Mouse (Mus musculus) cerebellum, adult 9-10 months (tissue): ENCODE measurements around the gene Slc25a45.

ENCODE experiments used
- DNase-seq: peaks from one replicate; pipeline ENCODE4 v3.0.0; 2022

Gene Slc25a45

GRCm38 (mm10) chr19:5877618-5878361, at the start of gene Slc25a45:
Gene Slc25a45 (plus strand): TSS chr19:5877808.
- peak; percentile 80 for DNase-seq

GRCm38 (mm10) chr19:5828155-5828554, 49.5 kb upstream of the Slc25a45 start:
- no peak for DNase-seq

- no peak for DNase-seq
Measured at GRCm38 (mm10) chr19:5828905-5829304, 48.7 kb upstream of the Slc25a45 start.

GRCm38 (mm10) chr19:5829958-5830615, 47.5 kb upstream of the Slc25a45 start:
- DNase-seq: no peak

- DNase-seq: no peak
Measured at GRCm38 (mm10) chr19:5830776-5831175, 46.8 kb upstream of the Slc25a45 start.

- DNase-seq: no peak
Measured at GRCm38 (mm10) chr19:5831224-5831957, 46.2 kb upstream of the Slc25a45 start.

- DNase-seq: no peak
Measured at GRCm38 (mm10) chr19:5831958-5832320, 45.7 kb upstream of the Slc25a45 start.

- DNase-seq: no peak
Measured at GRCm38 (mm10) chr19:5832326-5832725, 45.3 kb upstream of the Slc25a45 start.

- no peak for DNase-seq
Measured at GRCm38 (mm10) chr19:5833287-5834100, 44.1 kb upstream of the Slc25a45 start.

- DNase-seq: no peak
Measured at GRCm38 (mm10) chr19:5834260-5834925, 43.2 kb upstream of the Slc25a45 start.

- DNase-seq: no peak
Measured at GRCm38 (mm10) chr19:5835054-5835921, 42.3 kb upstream of the Slc25a45 start.

GRCm38 (mm10) chr19:5835922-5836430, 41.6 kb upstream of the Slc25a45 start:
- no peak for DNase-seq

- no peak for DNase-seq
Measured at GRCm38 (mm10) chr19:5836941-5837572, 40.6 kb upstream of the Slc25a45 start.

GRCm38 (mm10) chr19:5837606-5838005, 40.0 kb upstream of the Slc25a45 start:
- DNase-seq: no peak

GRCm38 (mm10) chr19:5838136-5838891, 39.3 kb upstream of the Slc25a45 start:
- no peak for DNase-seq

GRCm38 (mm10) chr19:5838892-5839165, 38.8 kb upstream of the Slc25a45 start:
- DNase-seq: no peak

- DNase-seq: no peak
Measured at GRCm38 (mm10) chr19:5839317-5840085, 38.1 kb upstream of the Slc25a45 start.

- no peak for DNase-seq
Measured at GRCm38 (mm10) chr19:5840086-5840889, 37.3 kb upstream of the Slc25a45 start.
